Mouse (Mus musculus) heart, adult 2 months (tissue): ENCODE measurements around the gene Sdhaf2.

Experiments
- CTCF ChIP-seq: fragments of 200-600 bp; IDR thresholded peaks from 2 replicates; pipeline ENCODE4 v1.8.1; 2022; ENCODE audit warnings: antibody characterized with exemption, mild to moderate bottlenecking, moderate library complexity
- EP300 ChIP-seq: fragments of 200-500 bp; IDR thresholded peaks from 2 replicates; pipeline ENCODE4 v1.6.1; 2011; ENCODE audit warnings: low read depth, low read length, control low read depth; ENCODE audit not compliant: insufficient read depth
- POLR2A ChIP-seq: fragments of 200-500 bp; IDR thresholded peaks from 2 replicates; pipeline ENCODE4 v1.6.1; 2011; ENCODE audit warnings: mild to moderate bottlenecking, low read depth, low read length, control low read depth; ENCODE audit not compliant: insufficient read depth

- no peak for TF ChIP-seq CTCF
- no peak for TF ChIP-seq EP300
- no peak for TF ChIP-seq POLR2A
These were observed 52.2 kb downstream of the Sdhaf2 start for GRCm38 (mm10) chr19:10473779-10474178.
